7 mouse cellular contexts compared by ENCODE assay signal in the genomic region with DNA sequence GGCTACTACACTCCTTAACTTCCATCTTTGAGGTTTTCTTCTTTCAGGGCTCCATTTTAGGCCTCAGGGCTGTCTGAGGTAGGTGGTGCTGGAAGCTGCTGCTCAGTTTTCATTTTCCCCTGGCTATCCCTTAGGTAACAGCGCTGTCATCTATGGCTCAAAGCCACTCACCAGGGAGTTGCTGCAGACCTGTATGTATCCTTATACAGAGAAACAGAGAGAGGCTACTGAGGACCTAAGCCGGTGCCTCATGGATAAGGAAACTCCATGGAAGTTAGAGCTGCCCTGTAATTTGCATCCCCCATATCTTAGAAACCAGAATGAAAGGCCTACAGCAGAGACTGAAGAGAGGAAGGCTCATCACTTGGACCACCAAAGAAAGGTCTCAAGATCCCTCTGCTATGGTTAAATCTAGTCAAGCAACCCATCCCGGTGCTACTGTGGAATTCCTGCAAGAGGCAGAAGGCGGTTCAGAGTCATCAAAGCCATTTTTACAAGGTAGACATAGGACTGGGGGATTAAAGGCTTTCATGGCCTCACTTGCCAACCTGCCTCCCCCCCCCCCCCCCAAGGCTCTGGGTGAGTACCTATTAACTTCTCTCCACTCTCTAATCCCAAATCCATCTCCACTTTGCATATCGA. TPM values are rescaled to one million over a fixed set of nuclear protein-coding genes. Genes with fewer than 3 reads are reported as not detected.
A peak's percentile ranks its signal among the peaks of the same experiment; 100 is the strongest.
DNase-seq lines count a peak whose midpoint lies in the region; ATAC-seq and TF ChIP-seq lines count a peak whose summit lies in the region.

No protein-coding gene starts in this region.

- DNase-seq in lung, adult 18-20 months, result no peak
- no peak for DNase-seq in limb, embryonic 14.5 days (ENCODE audit: low spot score)
- DNase-seq in urinary bladder, postnatal 14 days (ENCODE audit: low spot score), result no peak
- no peak for DNase-seq in right cerebral cortex, adult 2 months (ENCODE audit: low spot score in 2 of 2)

- no peak for TF ChIP-seq POLR2A in limb, embryonic 14.5 days (IDR thresholded peaks at IDR 0.05; ENCODE audit: borderline replicate concordance, extremely low read depth, insufficient read depth, insufficient read length)

- H3K4me2 ChIP-seq in lung, embryonic 16.5 days (ENCODE audit: low read depth, low read length), result peak overlapping the region; percentile 95
- H3K4me2 ChIP-seq in forebrain, embryonic 13.5 days, result peak overlapping the region; percentile 92
- H3K4me2 ChIP-seq in limb, embryonic 14.5 days (replicated peaks; ENCODE audit: low read depth, low read length, severe bottlenecking), result peak overlapping the region; percentile 97
- H3K4me2 ChIP-seq in stomach, embryonic 15.5 days, result peak overlapping the region; percentile 91

- H3K9me3 ChIP-seq in lung, embryonic 16.5 days (ENCODE audit: control insufficient read depth, low read length), result no peaks in the 10 kb centered on the region
- H3K9me3 ChIP-seq in forebrain, embryonic 13.5 days (replicated peaks), result no peaks in the 10 kb centered on the region
- H3K9me3 ChIP-seq in limb, embryonic 14.5 days (ENCODE audit: control insufficient read depth, low read length), result no peaks in the 10 kb centered on the region
- H3K9me3 ChIP-seq in stomach, embryonic 15.5 days, result no peaks in the 10 kb centered on the region

- WGBS in lung, embryonic 16.5 days, result 69% methylated on average over 5 of the region's 5 CpGs
- 82% methylated on average over 5 of the region's 5 CpGs for WGBS in forebrain, embryonic 13.5 days
- 66% methylated on average over 5 of the region's 5 CpGs for WGBS in limb, embryonic 14.5 days
- WGBS in stomach, embryonic 15.5 days, result 77% methylated on average over 5 of the region's 5 CpGs

- peak overlapping the region; percentile 31; the same call in 1 of the 2 replicates for H3K27ac ChIP-seq in lung, embryonic 16.5 days (ENCODE audit: low read length)
- no peak overlapping the region for H3K27ac ChIP-seq in forebrain, embryonic 13.5 days
- H3K27ac ChIP-seq in limb, embryonic 14.5 days (replicated peaks; ENCODE audit: low read depth, low read length), result no peak overlapping the region
- peak overlapping the region; percentile 95 for H3K27ac ChIP-seq in stomach, embryonic 15.5 days

- peaks cover 7% of the 10 kb centered on the region for H3K4me1 ChIP-seq in lung, embryonic 16.5 days (replicated peaks; ENCODE audit: control insufficient read depth, insufficient read depth, low read length)
- H3K4me1 ChIP-seq in forebrain, embryonic 13.5 days, result peaks cover 16% of the 10 kb centered on the region
- peaks cover 4% of the 10 kb centered on the region; the same call in 1 of the 2 replicates for H3K4me1 ChIP-seq in limb, embryonic 14.5 days (ENCODE audit: control insufficient read depth, insufficient read depth, low read length)
- peaks cover 31% of the 10 kb centered on the region for H3K4me1 ChIP-seq in stomach, embryonic 15.5 days

- no peak for ATAC-seq in lung, embryonic 16.5 days (ENCODE audit: low read depth)
- ATAC-seq in forebrain, embryonic 13.5 days, result no peak
- ATAC-seq in limb, embryonic 14.5 days (ENCODE audit: low FRiP score, low read depth), result no peak
- ATAC-seq in stomach, embryonic 15.5 days (ENCODE audit: insufficient read depth, low FRiP score, low read depth), result no peak

- peak overlapping the region; percentile 78 for H3K4me3 ChIP-seq in lung, embryonic 16.5 days (ENCODE audit: low read length)
- H3K4me3 ChIP-seq in forebrain, embryonic 13.5 days, result peak overlapping the region; percentile 71
- H3K4me3 ChIP-seq in limb, embryonic 14.5 days (replicated peaks; ENCODE audit: low read length), result peak overlapping the region; percentile 78
- peak overlapping the region; percentile 72 for H3K4me3 ChIP-seq in stomach, embryonic 15.5 days (replicated peaks)

- H3K27me3 ChIP-seq in lung, embryonic 16.5 days (ENCODE audit: control insufficient read depth, insufficient read depth, low read depth, low read length), result no peaks in the 10 kb centered on the region
- H3K27me3 ChIP-seq in forebrain, embryonic 13.5 days, result no peaks in the 10 kb centered on the region
- no peaks in the 10 kb centered on the region for H3K27me3 ChIP-seq in limb, embryonic 14.5 days (ENCODE audit: control insufficient read depth, insufficient read depth, low read length)
- no peaks in the 10 kb centered on the region for H3K27me3 ChIP-seq in stomach, embryonic 15.5 days (replicated peaks)

- peaks cover 5% of the 10 kb centered on the region for H3K36me3 ChIP-seq in lung, embryonic 16.5 days (ENCODE audit: control insufficient read depth, insufficient read depth, low read length)
- H3K36me3 ChIP-seq in forebrain, embryonic 13.5 days (ENCODE audit: poor library complexity, severe bottlenecking), result peaks cover 19% of the 10 kb centered on the region
- peaks cover 23% of the 10 kb centered on the region for H3K36me3 ChIP-seq in limb, embryonic 14.5 days (ENCODE audit: control insufficient read depth, insufficient read depth, low read length)
- H3K36me3 ChIP-seq in stomach, embryonic 15.5 days, result peaks cover 13% of the 10 kb centered on the region

- H3K9ac ChIP-seq in lung, embryonic 16.5 days (ENCODE audit: low read length), result peak overlapping the region; percentile 84
- H3K9ac ChIP-seq in forebrain, embryonic 13.5 days, result no peak overlapping the region; the same call in 1 of the 2 replicates
- peak overlapping the region; percentile 44; the same call in 1 of the 2 replicates for H3K9ac ChIP-seq in limb, embryonic 14.5 days (ENCODE audit: low read depth, low read length, severe bottlenecking)
- H3K9ac ChIP-seq in stomach, embryonic 15.5 days, result peak overlapping the region; percentile 37

RNA-seq across cellular contexts. Expression of a gene that starts 4.4 kb away (rescaled TPM):
- 49.1 and 54.6 TPM in 2 replicates for polyA plus RNA-seq in lung, embryonic 16.5 days (2015; fragmentation: Nextera tagmentation; extraction: Ambion mirVana)
- polyA plus RNA-seq in forebrain, embryonic 13.5 days (2015; fragmentation: Nextera tagmentation; extraction: Ambion mirVana), result 54.6 and 58.1 TPM in 2 replicates
- 130 and 165 TPM in 2 replicates for polyA plus RNA-seq in limb, embryonic 14.5 days (2012; rRNA removed)
- polyA plus RNA-seq in limb, embryonic 14.5 days (2014; fragmentation: Nextera tagmentation; extraction: Ambion mirVana), result 41.2 and 46.3 TPM in 2 replicates
- polyA plus RNA-seq in stomach, embryonic 15.5 days (2015; fragmentation: Nextera tagmentation; extraction: Ambion mirVana), result 60.9 and 63.5 TPM in 2 replicates

RNA-seq across cellular contexts. Expression of a gene that starts 11.4 kb away (rescaled TPM):
- 59.1 and 59.3 TPM in 2 replicates for polyA plus RNA-seq in lung, embryonic 16.5 days (2015; fragmentation: Nextera tagmentation; extraction: Ambion mirVana)
- polyA plus RNA-seq in forebrain, embryonic 13.5 days (2015; fragmentation: Nextera tagmentation; extraction: Ambion mirVana), result 67.9 and 74.9 TPM in 2 replicates
- polyA plus RNA-seq in limb, embryonic 14.5 days (2012; rRNA removed), result 29.7 and 41.6 TPM in 2 replicates
- polyA plus RNA-seq in limb, embryonic 14.5 days (2014; fragmentation: Nextera tagmentation; extraction: Ambion mirVana), result 57.9 and 64.2 TPM in 2 replicates
- 52.7 and 56.6 TPM in 2 replicates for polyA plus RNA-seq in stomach, embryonic 15.5 days (2015; fragmentation: Nextera tagmentation; extraction: Ambion mirVana)

RNA-seq across cellular contexts. Expression of a gene that starts 12.4 kb away (rescaled TPM):
- 34.9 and 37.2 TPM in 2 replicates for polyA plus RNA-seq in lung, embryonic 16.5 days (2015; fragmentation: Nextera tagmentation; extraction: Ambion mirVana)
- polyA plus RNA-seq in forebrain, embryonic 13.5 days (2015; fragmentation: Nextera tagmentation; extraction: Ambion mirVana), result 49.7 and 56.4 TPM in 2 replicates
- 102 and 117 TPM in 2 replicates for polyA plus RNA-seq in limb, embryonic 14.5 days (2012; rRNA removed)
- polyA plus RNA-seq in limb, embryonic 14.5 days (2014; fragmentation: Nextera tagmentation; extraction: Ambion mirVana), result 58.8 and 59.5 TPM in 2 replicates
- 48.5 and 50.8 TPM in 2 replicates for polyA plus RNA-seq in stomach, embryonic 15.5 days (2015; fragmentation: Nextera tagmentation; extraction: Ambion mirVana)

RNA-seq across cellular contexts. Expression of a gene that starts 18.8 kb away (rescaled TPM):
- polyA plus RNA-seq in lung, embryonic 16.5 days (2015; fragmentation: Nextera tagmentation; extraction: Ambion mirVana), result 30.1 and 31.0 TPM in 2 replicates
- polyA plus RNA-seq in forebrain, embryonic 13.5 days (2015; fragmentation: Nextera tagmentation; extraction: Ambion mirVana), result 88.7 and 105 TPM in 2 replicates
- polyA plus RNA-seq in limb, embryonic 14.5 days (2012; rRNA removed), result 9.2 and 10.3 TPM in 2 replicates
- polyA plus RNA-seq in limb, embryonic 14.5 days (2014; fragmentation: Nextera tagmentation; extraction: Ambion mirVana), result 10.2 TPM in 2 replicates
- polyA plus RNA-seq in stomach, embryonic 15.5 days (2015; fragmentation: Nextera tagmentation; extraction: Ambion mirVana), result 25.0 and 26.9 TPM in 2 replicates

RNA-seq across cellular contexts. Expression of a gene that starts 60.0 kb away (rescaled TPM):
- polyA plus RNA-seq in lung, embryonic 16.5 days (2015; fragmentation: Nextera tagmentation; extraction: Ambion mirVana), result 82.0 and 82.1 TPM in 2 replicates
- 140 and 165 TPM in 2 replicates for polyA plus RNA-seq in forebrain, embryonic 13.5 days (2015; fragmentation: Nextera tagmentation; extraction: Ambion mirVana)
- 72.5 and 91.8 TPM in 2 replicates for polyA plus RNA-seq in limb, embryonic 14.5 days (2012; rRNA removed)
- 75.7 and 85.5 TPM in 2 replicates for polyA plus RNA-seq in limb, embryonic 14.5 days (2014; fragmentation: Nextera tagmentation; extraction: Ambion mirVana)
- 76.4 and 82.1 TPM in 2 replicates for polyA plus RNA-seq in stomach, embryonic 15.5 days (2015; fragmentation: Nextera tagmentation; extraction: Ambion mirVana)

Comparison
In these comparisons a context has a peak if more than half of its experiments do, and no peak if none do; other contexts are left out.
1. H3K27ac ChIP-seq: peak in lung, embryonic 16.5 days (single experiment) and stomach, embryonic 15.5 days (single experiment); none in forebrain, embryonic 13.5 days (single experiment) and limb, embryonic 14.5 days (single experiment).
2. Peak in every context shown above with its lines, with median percentiles within 50 percentile points of each other: H3K4me2 ChIP-seq and H3K4me3 ChIP-seq.